Mouse (Mus musculus) CH12.LX (cell line): ENCODE results near the gene Il18r1. TPM values are rescaled to one million over a fixed set of nuclear protein-coding genes. Genes with fewer than 3 reads are reported as not detected.

Source experiments
- DNase-seq: peaks from one replicate; pipeline ENCODE4 v3.0.0-alpha.2; 2013; ENCODE audit errors: extremely low read depth
- H3K27ac ChIP-seq: 2 replicates; pipeline ENCODE4 v1.5.1; 2012; ENCODE audit warnings: low read depth, mild to moderate bottlenecking, control low read depth, moderate library complexity; ENCODE audit not compliant: insufficient read depth
- H3K27me3 ChIP-seq: replicated peaks from 2 replicates; pipeline ENCODE3; 2012; ENCODE audit warnings: inconsistent platforms
- H3K36me3 ChIP-seq, 2 experiments: replicated peaks in 1 of 2; 2 replicates each; pipeline versions ENCODE3 to v1.6.1; 2012; ENCODE audit warnings: inconsistent platforms in 1 of 2, low read length in 1 of 2, mild to moderate bottlenecking in 1 of 2, mixed read lengths in 1 of 2, moderate library complexity in 1 of 2; ENCODE audit not compliant: control insufficient read depth in 1 of 2, insufficient read depth in 1 of 2
- H3K4me1 ChIP-seq, 2 experiments: 2 replicates each; pipeline ENCODE4 v1.6.1; 2012; ENCODE audit warnings: inconsistent platforms in 1 of 2, moderate library complexity in 1 of 2; ENCODE audit not compliant: insufficient read depth in 2 of 2, control insufficient read depth in 1 of 2
- H3K4me2 ChIP-seq: 2 replicates; pipeline ENCODE4 v1.6.1; 2012; ENCODE audit warnings: low read depth, mild to moderate bottlenecking, control low read depth; ENCODE audit not compliant: poor library complexity, insufficient read depth, severe bottlenecking
- H3K4me3 ChIP-seq, 3 experiments: fragments of 150-350 bp in 1 of 3; sonication (generic) in 1 of 3; replicated peaks in 1 of 3; 2 replicates each; pipeline versions ENCODE3 to v1.5.1; 2011 to 2012; ENCODE audit warnings: low read depth in 2 of 3, low read length in 2 of 3, mild to moderate bottlenecking in 2 of 3, moderate library complexity in 2 of 3, control low read depth in 1 of 3, improper control_type of control experiment in 1 of 3, inconsistent platforms in 1 of 3, mixed read lengths in 1 of 3; ENCODE audit not compliant: poor library complexity in 1 of 3
- H3K79me2 ChIP-seq: replicated peaks from 2 replicates; pipeline ENCODE4 v1.6.1; 2012; ENCODE audit warnings: mild to moderate bottlenecking, moderate library complexity; ENCODE audit not compliant: control insufficient read depth, poor library complexity, insufficient read depth, severe bottlenecking; ENCODE audit errors: extremely low read depth
- H3K9ac ChIP-seq: 2 replicates; pipeline ENCODE4 v1.6.1; 2012; ENCODE audit warnings: low read depth, mild to moderate bottlenecking, control low read depth, moderate library complexity; ENCODE audit not compliant: insufficient read depth
- H3K9me3 ChIP-seq: replicated peaks from 2 replicates; pipeline ENCODE3; 2012; ENCODE audit warnings: low read length, inconsistent platforms, mixed read lengths
- BHLHE40 ChIP-seq: IDR thresholded peaks from 2 replicates; pipeline ENCODE4 v1.6.1; 2011; ENCODE audit warnings: mild to moderate bottlenecking, low read depth, low read length, improper control_type of control experiment
- CHD1 ChIP-seq: IDR thresholded peaks from 2 replicates; pipeline ENCODE4 v1.6.1; 2012; ENCODE audit warnings: low read depth, low read length, improper control_type of control experiment, inconsistent platforms
- CHD2 ChIP-seq: IDR thresholded peaks from 2 replicates; pipeline ENCODE4 v1.6.1; 2011; ENCODE audit warnings: low read length, improper control_type of control experiment
- CTCF ChIP-seq, 2 experiments: IDR thresholded peaks in 1 of 2; conservative IDR thresholded peaks in 1 of 2; 2 replicates each; pipeline ENCODE4 v1.5.1; 2011 to 2012; ENCODE audit warnings: low read depth in 2 of 2, low read length in 2 of 2, improper control_type of control experiment in 1 of 2, inconsistent platforms in 1 of 2, mild to moderate bottlenecking in 1 of 2, moderate library complexity in 1 of 2
- E2F4 ChIP-seq: IDR thresholded peaks from 2 replicates; pipeline ENCODE4 v1.6.1; 2011; ENCODE audit warnings: low read depth, low read length, improper control_type of control experiment; ENCODE audit not compliant: insufficient replicate concordance
- EP300 ChIP-seq: IDR thresholded peaks from 2 replicates; pipeline ENCODE4 v1.6.1; 2011; ENCODE audit warnings: low read length, improper control_type of control experiment
- ETS1 ChIP-seq: conservative IDR thresholded peaks from 2 replicates; pipeline ENCODE4 v1.6.1; 2012; ENCODE audit warnings: low read depth, mild to moderate bottlenecking, inconsistent platforms, low read length, improper control_type of control experiment, moderate library complexity
- KAT2A ChIP-seq: IDR thresholded peaks from 2 replicates; pipeline ENCODE4 v1.6.1; 2012; ENCODE audit warnings: low read length, improper control_type of control experiment, inconsistent platforms; ENCODE audit not compliant: insufficient replicate concordance
- MAX ChIP-seq: IDR thresholded peaks from 2 replicates; pipeline ENCODE4 v1.6.1; 2011; ENCODE audit warnings: low read length, improper control_type of control experiment
- MXI1 ChIP-seq: IDR thresholded peaks from 2 replicates; pipeline ENCODE4 v1.6.1; 2011; ENCODE audit warnings: mild to moderate bottlenecking, low read depth, low read length, improper control_type of control experiment
- NELFE ChIP-seq: IDR thresholded peaks from 2 replicates; pipeline ENCODE4 v1.6.1; 2011; ENCODE audit warnings: low read depth, low read length, improper control_type of control experiment
- NRF1 ChIP-seq: IDR thresholded peaks from 2 replicates; pipeline ENCODE4 v1.6.1; 2014; ENCODE audit warnings: low read depth, mild to moderate bottlenecking, inconsistent platforms, low read length, improper control_type of control experiment, moderate library complexity
- RAD21 ChIP-seq: IDR thresholded peaks from 2 replicates; pipeline ENCODE4 v1.6.1; 2011; ENCODE audit warnings: low read depth, mild to moderate bottlenecking, low read length, improper control_type of control experiment, moderate library complexity
- RCOR1 ChIP-seq: conservative IDR thresholded peaks from 2 replicates; pipeline ENCODE4 v1.6.1; 2012; ENCODE audit warnings: low read depth, mild to moderate bottlenecking, inconsistent platforms, low read length, improper control_type of control experiment
- SIN3A ChIP-seq: IDR thresholded peaks from 2 replicates; pipeline ENCODE4 v1.6.1; 2012; ENCODE audit warnings: low read length, improper control_type of control experiment, inconsistent platforms
- SMC3 ChIP-seq: IDR thresholded peaks from 2 replicates; pipeline ENCODE4 v1.6.1; 2011; ENCODE audit warnings: low read depth, low read length, improper control_type of control experiment
- TBP ChIP-seq: conservative IDR thresholded peaks from 2 replicates; pipeline ENCODE4 v1.6.1; 2011; ENCODE audit warnings: low read depth, low read length, improper control_type of control experiment
- TCF12 ChIP-seq: IDR thresholded peaks from 2 replicates; pipeline ENCODE4 v1.6.1; 2014; ENCODE audit warnings: low read depth, mild to moderate bottlenecking, inconsistent platforms, low read length, improper control_type of control experiment
- USF1 ChIP-seq: IDR thresholded peaks from 2 replicates; pipeline ENCODE4 v1.6.1; 2014; ENCODE audit warnings: low read depth, mild to moderate bottlenecking, inconsistent platforms, low read length, improper control_type of control experiment
- USF2 ChIP-seq: conservative IDR thresholded peaks from 2 replicates; pipeline ENCODE4 v1.6.1; 2011; ENCODE audit warnings: low read depth, low read length, improper control_type of control experiment
- ZNF384 ChIP-seq: IDR thresholded peaks from 2 replicates; pipeline ENCODE4 v1.6.1; 2012; ENCODE audit warnings: low read depth, low read length, improper control_type of control experiment, inconsistent platforms
- dilution Hi-C: fragments of 300-500 bp; cut with MboI; formaldehyde crosslinking; loops from 2 replicates; pipeline ENCODE4 v1.14.3; 2020; ENCODE audit warnings: low sequenced_read_pairs; ENCODE audit not compliant: extremely low pct_unique_long_range_greater_than_20kb, extremely low pct_ligation_motif_present
- in situ Hi-C: fragments of 300-500 bp; cut with MboI; formaldehyde crosslinking; loops from 3 replicates; pipeline ENCODE4 v1.14.3; 2019; ENCODE audit warnings: low sequenced_read_pairs, low pct_ligation_motif_present, low pct_unique_long_range_greater_than_20kb, mixed read lengths
- polyA plus RNA-seq: library from polyadenylated mRNA; unstranded; fragments of >175 nt; gene quantifications from 2 replicates; pipeline ENCODE4 v1.2.1, GENCODE M21; 2012; ENCODE audit warnings: low read depth; ENCODE audit not compliant: insufficient read length
- total RNA-seq, 2 experiments: library from RNA; depleted of rRNA; stranded (reverse); fragments of 300-350 nt in 1 of 2; fragments of >200 nt in 1 of 2; gene quantifications; 2 replicates each; pipeline ENCODE4 v1.2.3; 2012 to 2014

Il18r1 gene
- total and polyA plus RNA-seq, 3 experiments = 0.13 TPM; not detected in 2

DNA sequence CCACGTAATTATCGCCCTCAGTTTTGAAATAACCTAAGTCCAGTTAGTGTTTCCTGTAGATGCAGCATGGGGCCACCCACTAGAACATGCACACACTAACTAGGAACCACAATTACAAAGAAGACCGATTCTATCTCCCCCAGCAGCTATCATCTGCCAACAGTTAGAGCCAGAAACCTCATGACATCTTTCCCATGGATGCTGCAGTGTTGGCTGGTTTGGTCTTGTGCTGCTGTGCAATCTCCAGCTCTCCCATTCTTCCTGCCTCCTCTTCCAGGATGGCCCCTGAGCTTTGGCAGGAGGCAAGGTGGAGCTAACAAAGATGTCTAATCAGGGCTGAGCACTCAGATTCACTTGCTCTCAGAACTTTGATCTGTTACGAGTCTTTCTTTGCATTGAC, 35.8 kb downstream of the Il18r1 start:
- no peak overlapping the region for H3K9ac ChIP-seq
- no peaks in the 10 kb centered on the region for H3K9me3 ChIP-seq
- no peak for DNase-seq
- no peaks in the 10 kb centered on the region for H3K27me3 ChIP-seq
- H3K27ac ChIP-seq = no peak overlapping the region
- dilution Hi-C loops = no loop called here
- TF ChIP-seq BHLHE40 (no peak), USF1 (no peak), MXI1 (no peak), EP300 (no peak), E2F4 (no peak)
- no peak overlapping the region for H3K4me3 ChIP-seq
- H3K4me1 ChIP-seq = no peaks in the 10 kb centered on the region
- no peak overlapping the region for H3K4me2 ChIP-seq
- in situ Hi-C loops = no loop called here
- H3K36me3 ChIP-seq = no peaks in the 10 kb centered on the region
- no peaks in the 10 kb centered on the region for H3K79me2 ChIP-seq

DNA sequence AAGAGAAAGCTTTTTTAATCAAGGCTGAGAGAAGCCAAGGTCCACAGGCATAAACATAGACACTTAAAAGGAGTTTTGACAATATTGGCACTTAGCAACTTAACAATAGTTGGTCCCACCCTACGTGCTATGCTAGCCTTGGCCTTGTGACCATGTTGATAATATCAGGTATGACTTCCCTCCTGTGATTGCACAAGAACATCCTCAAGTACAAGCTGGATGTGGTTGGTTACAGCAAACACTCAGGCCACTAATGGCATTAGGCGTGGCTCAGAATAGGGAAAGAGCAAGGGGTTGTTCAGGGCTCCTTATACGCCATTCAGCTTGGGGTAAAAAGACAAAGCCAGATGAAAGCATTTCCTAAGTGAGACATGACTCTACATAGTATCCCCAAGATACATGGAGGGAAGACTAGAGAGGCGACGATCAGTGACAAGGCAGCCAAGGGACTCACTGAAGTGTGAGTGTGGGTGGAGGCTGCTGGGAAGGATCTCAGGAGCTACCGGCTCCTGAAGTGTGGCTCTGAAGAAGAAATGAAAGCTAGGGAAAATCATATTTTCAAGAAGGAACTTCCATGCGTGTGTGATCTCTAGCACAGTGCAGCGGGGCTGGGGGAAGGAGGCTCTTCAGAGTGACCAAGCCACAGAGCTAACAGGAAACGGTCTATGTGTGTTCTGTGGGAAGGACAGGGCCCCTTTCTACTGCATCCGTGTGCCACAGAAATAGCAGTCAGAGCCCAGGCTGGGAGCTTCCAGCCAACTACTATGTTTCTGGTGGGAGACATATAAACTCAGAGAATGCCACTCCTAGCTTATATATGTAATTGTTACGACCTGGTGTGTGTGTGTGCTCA, 36.4 kb downstream of the Il18r1 start:
- no peak overlapping the region for H3K4me3 ChIP-seq
- H3K36me3 ChIP-seq = no peaks in the 10 kb centered on the region
- in situ Hi-C loops = no loop called here
- H3K9ac ChIP-seq = no peak overlapping the region
- no peak overlapping the region for H3K27ac ChIP-seq
- dilution Hi-C loops = no loop called here
- no peak for DNase-seq
- H3K27me3 ChIP-seq = no peaks in the 10 kb centered on the region
- no peaks in the 10 kb centered on the region for H3K4me1 ChIP-seq
- H3K9me3 ChIP-seq = no peaks in the 10 kb centered on the region
- no peaks in the 10 kb centered on the region for H3K79me2 ChIP-seq
- no peak overlapping the region for H3K4me2 ChIP-seq
- TF ChIP-seq MAX (no peak), NRF1 (no peak), RCOR1 (no peak), MXI1 (no peak), ZNF384 (no peak), NELFE (no peak), SIN3A (no peak), TCF12 (no peak), SMC3 (no peak), CHD2 (no peak), RAD21 (no peak), TBP (no peak), CTCF (conservative IDR thresholded peaks at IDR 0.05 in 1 of 2, IDR thresholded peaks at IDR 0.05 in 1 of 2; ENCODE audit: low read depth in 2 of 2, low read length in 2 of 2) (no peak), USF2 (no peak), BHLHE40 (no peak), CHD1 (no peak), ETS1 (no peak), KAT2A (no peak)
